Mouse (Mus musculus) T-helper 2 cell (primary cell): ENCODE results near the gene Tm4sf5.
"Not testable (repeated sequence)": the region's sequence is repeated elsewhere in the genome, so short reads cannot be mapped to it uniquely, and the experiment has no call there.

Experiments used
- in situ Hi-C: fragments of 300-600 bp; cut with MboI, MseI; formaldehyde crosslinking; loops from one replicate; pipeline ENCODE4 v1.15.1; 2025; ENCODE audit warnings: high pct_unique_total_duplicates

Gene Tm4sf5

DNA sequence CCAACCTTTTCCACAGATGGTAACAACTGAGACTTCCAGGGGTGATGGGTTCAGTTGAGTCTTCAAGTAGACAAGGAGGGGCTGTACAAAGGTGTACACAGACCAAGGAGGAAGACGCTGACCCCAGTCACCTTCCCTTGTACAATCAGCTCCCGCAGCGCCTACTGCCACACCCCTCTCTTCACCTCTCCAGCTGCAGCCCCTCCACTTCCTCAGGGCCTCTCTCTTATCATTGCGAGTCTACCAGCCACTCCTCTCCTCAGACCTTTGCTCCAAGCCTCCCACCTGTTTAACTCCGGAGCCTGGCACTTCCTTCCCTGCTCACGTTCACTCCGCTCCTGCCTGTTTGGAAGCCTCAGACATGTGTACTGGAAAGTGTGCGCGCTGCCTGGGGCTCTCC, at the start of gene Tm4sf5:
Tm4sf5 (plus strand) TSS at position 275 of the 400 bp plus-strand sequence.
- in situ Hi-C loops, result loop anchor here (5.0 kb wide), 2 partner anchors 73 to 93 kb away; partner anchors contain the start of genes Arrb2 and Pelp1

DNA sequence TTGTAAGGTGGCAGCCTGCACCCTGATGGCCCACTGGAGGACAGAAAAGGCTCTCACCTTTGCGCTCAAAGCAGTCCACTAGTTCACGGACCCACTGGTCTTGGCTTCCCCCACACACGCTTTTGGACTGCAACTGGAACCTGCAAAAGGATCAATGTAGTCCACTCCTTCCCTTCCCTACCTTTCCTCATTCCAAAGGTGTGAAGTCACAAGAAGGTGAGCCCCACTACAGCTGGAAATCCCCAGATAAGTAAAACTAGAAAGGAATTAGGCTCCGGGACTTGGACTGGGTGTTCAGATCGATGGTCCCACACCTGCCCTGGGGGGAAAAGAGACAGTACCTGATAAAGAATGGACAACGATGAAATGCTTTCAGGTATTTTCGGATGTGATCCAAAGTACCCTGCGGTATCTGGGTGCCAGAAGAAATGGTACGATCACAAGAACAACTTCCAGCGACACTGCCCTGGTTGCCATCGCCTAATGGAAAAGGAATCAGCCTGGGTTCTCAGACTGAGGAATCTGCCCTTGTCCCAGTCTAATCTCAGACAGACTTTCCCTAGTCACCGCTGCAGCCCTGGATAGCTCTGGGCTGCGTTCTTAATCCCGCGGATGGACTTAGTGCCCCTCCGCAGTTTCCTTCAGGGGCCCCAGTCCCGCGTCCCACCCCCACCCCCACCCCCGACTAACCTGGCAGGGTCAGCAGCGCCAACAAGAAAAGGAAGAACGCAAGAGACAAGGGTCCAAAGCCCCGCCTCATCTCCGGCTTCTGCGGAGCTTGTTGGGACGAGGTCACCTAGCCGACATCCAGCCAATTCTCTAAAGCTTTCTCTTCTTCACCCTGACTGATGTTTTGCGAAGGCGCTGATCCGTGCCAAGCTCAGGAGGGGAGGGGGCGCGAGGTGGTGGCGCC, 46.1 kb upstream of the Tm4sf5 start, which contains the start of gene Zmynd15:
Zmynd15 (plus strand) TSS at position 746 of the 913 bp plus-strand sequence.
- in situ Hi-C loops, result no loop called here

DNA sequence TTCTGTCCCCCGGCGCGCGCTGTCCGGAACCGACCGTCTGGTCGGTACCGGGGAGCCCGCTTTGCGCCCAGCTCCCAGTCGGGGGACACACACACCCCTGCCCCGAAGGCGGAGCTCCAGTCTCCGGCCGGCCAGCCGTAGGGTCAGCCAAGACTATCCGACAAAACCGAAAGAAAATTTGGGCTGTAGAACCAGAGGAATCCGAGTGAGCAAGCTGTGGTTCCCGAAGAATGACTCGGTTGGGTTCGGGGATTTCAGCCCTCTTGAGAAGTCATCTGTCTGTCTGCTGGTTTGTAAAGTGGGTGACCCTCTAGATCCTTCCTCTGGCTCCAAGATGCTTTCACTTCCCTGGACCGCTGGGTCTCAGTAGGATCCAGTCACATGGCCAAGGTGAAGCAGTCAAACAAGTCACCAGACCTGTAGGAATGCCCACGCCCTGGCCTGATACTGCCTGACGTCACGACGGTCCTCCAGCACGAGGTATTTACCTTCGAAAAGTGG, 45.4 kb upstream of the Tm4sf5 start, which contains the start of gene Cxcl16:
Cxcl16 (minus strand) TSS at position 384 of the 501 bp plus-strand sequence.
- in situ Hi-C loops, result no loop called here

DNA sequence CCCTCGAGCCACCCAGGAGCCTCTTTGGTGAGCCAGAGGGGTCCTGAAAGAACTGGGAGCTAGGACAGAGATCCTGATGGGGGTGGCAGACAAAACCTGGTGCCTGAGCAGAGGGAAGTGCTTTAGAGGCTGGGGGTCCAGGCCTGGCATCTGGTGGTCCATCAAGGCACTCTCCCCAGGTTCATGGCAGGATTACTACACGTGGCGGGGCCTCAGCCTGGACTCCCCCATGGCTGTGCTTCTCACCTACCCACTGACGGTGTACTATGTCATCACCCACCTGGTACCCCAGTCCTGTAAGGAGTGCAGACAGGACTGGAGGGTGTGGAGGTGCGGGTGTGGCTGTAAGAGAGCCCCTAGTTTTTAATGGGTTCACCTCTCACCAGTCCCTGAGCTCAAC, 41.1 kb upstream of the Tm4sf5 start:
- in situ Hi-C loops, result no loop called here

DNA sequence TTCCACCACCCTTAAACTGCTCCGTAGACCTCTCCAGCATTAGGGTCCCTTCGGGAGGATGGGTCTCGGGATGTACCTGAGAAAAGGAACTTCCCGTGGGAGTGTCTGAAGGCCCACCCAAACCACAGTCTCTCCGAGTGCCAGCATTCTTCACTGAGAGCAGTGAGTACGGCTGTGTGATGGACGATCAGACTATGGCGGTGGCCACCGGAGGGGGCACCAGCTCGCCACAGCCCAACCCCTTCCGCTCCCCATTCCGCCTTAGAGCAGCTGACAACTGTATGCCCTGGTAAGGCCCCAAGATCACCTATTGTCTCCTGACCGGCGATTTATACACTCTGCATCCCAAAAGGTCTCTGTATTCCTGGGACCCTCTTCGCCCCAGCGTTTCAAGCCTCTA, 39.8 kb upstream of the Tm4sf5 start:
- in situ Hi-C loops, result no loop called here

DNA sequence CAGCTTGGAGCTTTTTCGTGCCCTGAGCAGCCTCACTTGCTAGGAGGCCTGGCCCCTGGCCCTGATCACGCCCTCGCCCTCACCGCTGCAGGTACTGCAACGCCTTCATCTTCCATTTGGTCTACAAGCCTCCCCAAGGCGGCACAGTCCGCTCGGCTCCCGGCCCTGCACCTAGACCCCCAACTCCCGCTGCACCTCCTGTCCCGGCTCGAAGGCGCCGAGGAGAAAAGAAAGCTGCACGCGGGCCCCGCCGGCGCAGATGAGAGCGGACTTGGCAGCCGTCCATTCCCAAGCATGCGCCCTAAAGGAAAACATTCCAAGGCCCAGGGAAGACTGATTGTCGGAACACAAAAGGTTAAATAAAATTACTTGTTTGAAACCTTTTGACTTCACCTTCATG, 39.2 kb upstream of the Tm4sf5 start:
- in situ Hi-C loops, result no loop called here

- in situ Hi-C loops, result no loop called here
Observed at GRCm38 (mm10) chr11:70467902-70468619, 37.0 kb upstream of the Tm4sf5 start.

DNA sequence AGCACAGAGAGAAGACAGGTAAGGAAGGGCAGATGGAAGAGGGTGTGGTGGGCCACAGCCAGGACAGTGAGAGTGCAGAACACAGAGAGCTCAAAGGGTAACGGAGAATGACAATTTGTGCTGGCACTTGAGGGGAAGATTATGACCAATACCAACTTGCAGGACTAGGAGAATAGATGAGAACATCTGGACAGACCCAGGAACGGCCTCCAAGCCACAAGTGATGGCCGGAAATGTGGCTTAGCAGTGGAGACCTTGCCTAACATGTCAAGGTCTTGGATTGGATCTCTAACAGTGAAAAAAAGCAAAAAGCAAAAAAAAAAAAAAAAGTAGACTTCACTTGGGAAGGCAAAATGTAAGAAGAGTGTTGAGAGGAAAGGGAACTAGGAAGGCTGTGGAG, 35.3 kb upstream of the Tm4sf5 start:
- in situ Hi-C loops, result no loop called here

- in situ Hi-C loops, result no loop called here
Observed at GRCm38 (mm10) chr11:70472716-70473115, 32.3 kb upstream of the Tm4sf5 start.

DNA sequence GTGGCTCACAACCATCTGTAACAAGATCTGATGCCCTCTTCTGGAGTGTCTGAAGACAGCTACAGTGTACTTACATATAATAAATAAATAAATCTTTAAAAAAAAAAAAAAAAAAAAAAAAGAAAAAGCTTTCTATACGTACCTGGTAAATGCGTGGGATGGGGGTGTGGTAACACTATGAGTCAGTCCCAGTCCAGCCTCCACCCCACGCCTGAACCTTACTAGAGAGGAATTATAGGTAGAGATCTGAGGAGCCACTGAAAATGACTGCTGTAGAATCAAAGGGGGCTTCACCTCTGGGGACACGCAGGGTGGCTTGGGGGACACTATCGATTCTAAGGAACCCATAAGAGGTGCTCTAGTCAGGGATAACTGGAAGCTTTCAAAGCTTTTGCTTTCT, 31.8 kb upstream of the Tm4sf5 start:
- in situ Hi-C loops, result not testable (repeated sequence)

- in situ Hi-C loops, result no loop called here
Observed at GRCm38 (mm10) chr11:70474872-70475534, 30.0 kb upstream of the Tm4sf5 start.

GRCm38 (mm10) chr11:70485498-70485897, 19.5 kb upstream of the Tm4sf5 start:
- in situ Hi-C loops, result no loop called here

DNA sequence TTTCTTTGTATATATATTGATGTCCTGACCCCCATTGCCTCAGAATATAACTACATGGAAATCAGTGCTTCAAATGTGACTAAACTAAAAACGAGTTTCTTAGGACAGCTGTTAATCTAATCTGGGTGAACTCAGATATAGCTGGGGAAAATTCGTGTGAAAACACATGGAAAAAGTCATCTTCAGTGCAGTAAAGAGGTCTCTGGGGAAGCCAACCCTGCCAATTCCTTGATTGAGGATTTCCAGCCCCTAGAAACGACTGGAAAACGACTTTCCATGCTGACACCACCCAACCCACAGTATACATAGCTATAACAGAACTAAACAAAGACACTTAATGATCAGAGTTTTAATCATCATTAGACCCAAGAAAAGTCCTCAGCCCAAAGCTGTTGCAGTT, 17.2 kb upstream of the Tm4sf5 start:
- in situ Hi-C loops, result no loop called here

DNA sequence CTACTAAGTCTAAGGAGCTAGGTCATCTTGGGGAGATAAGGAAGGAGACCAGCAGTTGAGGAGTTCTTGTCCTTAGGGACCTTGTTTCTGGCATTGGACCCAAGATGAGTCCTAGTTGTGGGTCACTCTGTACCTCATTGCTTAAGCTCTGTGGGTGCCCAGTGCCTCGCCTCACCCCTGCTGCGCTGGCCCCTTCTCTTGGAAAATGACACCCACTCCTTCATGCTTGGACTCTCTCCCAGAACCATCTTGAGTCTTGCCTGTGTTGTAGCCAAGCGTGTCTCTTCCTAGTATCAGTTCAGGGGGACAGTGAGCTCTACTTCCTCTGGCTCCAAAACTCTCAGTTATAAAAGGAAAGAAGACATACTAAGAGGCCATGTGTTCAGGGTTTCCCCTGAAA, 15.9 kb upstream of the Tm4sf5 start:
- in situ Hi-C loops, result no loop called here

GRCm38 (mm10) chr11:70489684-70490083, 15.4 kb upstream of the Tm4sf5 start:
- in situ Hi-C loops, result no loop called here

- in situ Hi-C loops, result loop anchor here (5.0 kb wide), 1 partner anchor 68 kb away; the partner anchor contains the start of gene Arrb2
Observed at GRCm38 (mm10) chr11:70499566-70500475, 5.2 kb upstream of the Tm4sf5 start.

DNA sequence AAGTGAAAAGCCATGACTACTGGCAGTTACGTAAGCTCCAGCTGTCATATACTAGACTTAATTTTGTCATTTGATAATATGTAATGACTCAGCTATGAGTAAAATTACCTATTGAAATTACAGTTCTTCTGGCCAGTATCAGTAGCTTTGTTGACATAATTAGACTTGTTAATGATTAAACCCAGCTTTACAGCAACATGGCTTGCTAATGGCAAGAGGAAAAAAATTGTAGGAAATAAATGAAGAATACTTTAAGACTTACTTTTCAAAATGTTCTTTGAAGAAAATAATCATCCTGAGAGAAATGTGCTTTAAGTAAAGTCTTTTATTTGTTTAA, 4.6 kb upstream of the Tm4sf5 start:
- in situ Hi-C loops, result loop anchor here (5.0 kb wide), 1 partner anchor 68 kb away; the partner anchor contains the start of gene Arrb2

GRCm38 (mm10) chr11:70502018-70502417, 3.0 kb upstream of the Tm4sf5 start:
- in situ Hi-C loops, result loop anchor here (5.0 kb wide), 1 partner anchor 70 kb away; the partner anchor contains the start of gene Arrb2

DNA sequence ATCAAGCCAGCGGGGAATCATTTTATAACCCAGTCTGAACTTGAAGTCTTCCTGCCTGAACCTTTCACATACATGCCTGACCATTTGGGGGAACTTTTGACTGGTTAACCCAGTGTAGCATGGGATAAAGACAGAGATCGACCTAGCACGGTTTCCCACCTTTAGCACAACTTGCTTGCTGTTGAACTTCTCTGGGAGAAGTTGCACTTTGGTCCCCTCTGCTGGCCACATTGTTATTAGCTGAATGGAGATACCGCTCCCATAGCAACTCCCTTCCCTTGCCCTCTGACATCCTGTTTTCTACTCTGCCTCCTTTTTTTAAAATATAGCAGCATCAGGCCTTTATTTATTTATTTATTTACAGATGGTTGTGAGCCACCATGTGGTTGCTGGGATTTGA, 1.3 kb downstream of the Tm4sf5 start:
- in situ Hi-C loops, result loop anchor here (5.0 kb wide), 1 partner anchor 94 kb away; the partner anchor contains the start of gene Pelp1

GRCm38 (mm10) chr11:70506962-70507515, 2.0 kb downstream of the Tm4sf5 start:
- in situ Hi-C loops, result loop anchor here (5.0 kb wide), 1 partner anchor 95 kb away; the partner anchor contains the start of gene Pelp1
